Mouse (Mus musculus): ENCODE measurements around the gene Zkscan2. TPM values are rescaled to one million over a fixed set of nuclear protein-coding genes. Genes with fewer than 3 reads are reported as not detected.

Zkscan2 gene
- 10.0 and 12.8 TPM in 2 replicates for polyA plus RNA-seq (2015; fragmentation: Nextera tagmentation; extraction: Ambion mirVana)

GRCm38 (mm10) chr7:123500239-123501219 is at the start of gene Zkscan2:
Gene Zkscan2 (minus strand): TSS chr7:123500449.
- ATAC-seq: peak; percentile 96

GRCm38 (mm10) chr7:123529190-123529589 is 28.9 kb upstream of the Zkscan2 start:
- H3K9me3 ChIP-seq (ENCODE audit: control insufficient read depth, low read length): no peaks in the 10 kb centered on the region; the same call in 1 of the 2 replicates
- no peak overlapping the region for H3K4me3 ChIP-seq (replicated peaks; ENCODE audit: low read length)
- no peaks in the 10 kb centered on the region for H3K27me3 ChIP-seq (replicated peaks; ENCODE audit: control insufficient read depth, insufficient read depth, low read length)
- no peaks in the 10 kb centered on the region for H3K36me3 ChIP-seq (ENCODE audit: control insufficient read depth, insufficient read depth)
- no peak overlapping the region for H3K4me2 ChIP-seq (ENCODE audit: low read length)
- WGBS: 92% methylated on average over 3 of the region's 3 CpGs
- no peaks in the 10 kb centered on the region; the same call in 1 of the 2 replicates for H3K4me1 ChIP-seq (replicated peaks; ENCODE audit: control insufficient read depth, insufficient read depth, low read length)
- no peak overlapping the region for H3K9ac ChIP-seq (replicated peaks; ENCODE audit: low read depth, low read length)
- no peak for ATAC-seq
- H3K27ac ChIP-seq (ENCODE audit: low read length): no peak overlapping the region

More at GRCm38 (mm10) chr7:123500239-123501219, at the start of gene Zkscan2:
- no peaks in the 10 kb centered on the region for H3K27me3 ChIP-seq (replicated peaks; ENCODE audit: control insufficient read depth, insufficient read depth, low read length)
- 2% methylated on average over 68 of the region's 71 CpGs for WGBS
- H3K36me3 ChIP-seq (ENCODE audit: control insufficient read depth, insufficient read depth): no peaks in the 10 kb centered on the region
- H3K9ac ChIP-seq (replicated peaks; ENCODE audit: low read depth, low read length): peak within 1 kb of the TSS; percentile 96
- peak within 1 kb of the TSS; percentile 79 for H3K4me3 ChIP-seq (replicated peaks; ENCODE audit: low read length)
- peak within 1 kb of the TSS; percentile 93 for H3K4me2 ChIP-seq (ENCODE audit: low read length)
- H3K4me1 ChIP-seq (replicated peaks; ENCODE audit: control insufficient read depth, insufficient read depth, low read length): peaks cover 19% of the 10 kb centered on the region
- H3K9me3 ChIP-seq (ENCODE audit: control insufficient read depth, low read length): no peaks in the 10 kb centered on the region
- peak within 1 kb of the TSS; percentile 93 for H3K27ac ChIP-seq (ENCODE audit: low read length)

GRCm38 (mm10) chr7:123525761-123526160 is 25.5 kb upstream of the Zkscan2 start:
- Histone ChIP-seq H3K27me3 (replicated peaks; ENCODE audit: control insufficient read depth, insufficient read depth, low read length) (no peaks in the 10 kb centered on the region), H3K4me3 (replicated peaks; ENCODE audit: low read length) (no peak overlapping the region), H3K4me2 (ENCODE audit: low read length) (no peak overlapping the region), H3K4me1 (replicated peaks; ENCODE audit: control insufficient read depth, insufficient read depth, low read length) (no peaks in the 10 kb centered on the region; the same call in 1 of the 2 replicates), H3K9ac (replicated peaks; ENCODE audit: low read depth, low read length) (no peak overlapping the region), H3K27ac (ENCODE audit: low read length) (no peak overlapping the region), H3K9me3 (ENCODE audit: control insufficient read depth, low read length) (no peaks in the 10 kb centered on the region; the same call in 1 of the 2 replicates), H3K36me3 (ENCODE audit: control insufficient read depth, insufficient read depth) (no peaks in the 10 kb centered on the region)
- ATAC-seq: no peak
- WGBS: 82% methylated on average over 10 of the region's 10 CpGs

GRCm38 (mm10) chr7:123524218-123524861 is 24.1 kb upstream of the Zkscan2 start:
- 22% methylated on average over 8 of the region's 8 CpGs for WGBS
- Histone ChIP-seq H3K27ac (ENCODE audit: low read length) (no peak overlapping the region), H3K4me2 (ENCODE audit: low read length) (no peak overlapping the region)

GRCm38 (mm10) chr7:123507946-123508345 is 7.7 kb upstream of the Zkscan2 start:
- Histone ChIP-seq H3K4me2 (ENCODE audit: low read length) (no peak overlapping the region), H3K9me3 (ENCODE audit: control insufficient read depth, low read length) (no peaks in the 10 kb centered on the region), H3K4me1 (replicated peaks; ENCODE audit: control insufficient read depth, insufficient read depth, low read length) (no peaks in the 10 kb centered on the region), H3K27me3 (replicated peaks; ENCODE audit: control insufficient read depth, insufficient read depth, low read length) (no peaks in the 10 kb centered on the region), H3K36me3 (ENCODE audit: control insufficient read depth, insufficient read depth) (no peaks in the 10 kb centered on the region), H3K9ac (replicated peaks; ENCODE audit: low read depth, low read length) (no peak overlapping the region), H3K27ac (ENCODE audit: low read length) (no peak overlapping the region), H3K4me3 (replicated peaks; ENCODE audit: low read length) (no peak overlapping the region)
- WGBS: 42% methylated on average over 7 of the region's 7 CpGs
- no peak for ATAC-seq

More at GRCm38 (mm10) chr7:123524218-123524861, 24.1 kb upstream of the Zkscan2 start:
- H3K4me1 ChIP-seq (replicated peaks; ENCODE audit: control insufficient read depth, insufficient read depth, low read length): no peaks in the 10 kb centered on the region; the same call in 1 of the 2 replicates
- H3K4me3 ChIP-seq (replicated peaks; ENCODE audit: low read length): no peak overlapping the region
- H3K9me3 ChIP-seq (ENCODE audit: control insufficient read depth, low read length): no peaks in the 10 kb centered on the region
- ATAC-seq: peak; percentile 54
- H3K36me3 ChIP-seq (ENCODE audit: control insufficient read depth, insufficient read depth): no peaks in the 10 kb centered on the region
- no peak overlapping the region for H3K9ac ChIP-seq (replicated peaks; ENCODE audit: low read depth, low read length)
- no peaks in the 10 kb centered on the region for H3K27me3 ChIP-seq (replicated peaks; ENCODE audit: control insufficient read depth, insufficient read depth, low read length)

- 37% methylated on average over 1 of the region's 1 CpGs for WGBS
- no peaks in the 10 kb centered on the region for H3K9me3 ChIP-seq (ENCODE audit: control insufficient read depth, low read length)
Measured at GRCm38 (mm10) chr7:123503358-123503757, 3.1 kb upstream of the Zkscan2 start.

GRCm38 (mm10) chr7:123499481-123500238 is 589 bp downstream of the Zkscan2 start:
- Histone ChIP-seq H3K36me3 (ENCODE audit: control insufficient read depth, insufficient read depth) (no peaks in the 10 kb centered on the region), H3K4me2 (ENCODE audit: low read length) (peak overlapping the region; percentile 93), H3K27ac (ENCODE audit: low read length) (peak overlapping the region; percentile 93; the same call in 1 of the 2 replicates), H3K9ac (replicated peaks; ENCODE audit: low read depth, low read length) (peak overlapping the region; percentile 96), H3K4me1 (replicated peaks; ENCODE audit: control insufficient read depth, insufficient read depth, low read length) (peaks cover 19% of the 10 kb centered on the region), H3K27me3 (replicated peaks; ENCODE audit: control insufficient read depth, insufficient read depth, low read length) (no peaks in the 10 kb centered on the region), H3K4me3 (replicated peaks; ENCODE audit: low read length) (peak overlapping the region; percentile 79), H3K9me3 (ENCODE audit: control insufficient read depth, low read length) (no peaks in the 10 kb centered on the region)
- WGBS: 29% methylated on average over 19 of the region's 19 CpGs
- ATAC-seq: no peak; the same call in 1 of the 2 replicates

More at GRCm38 (mm10) chr7:123503358-123503757, 3.1 kb upstream of the Zkscan2 start:
- peaks cover 18% of the 10 kb centered on the region for H3K4me1 ChIP-seq (replicated peaks; ENCODE audit: control insufficient read depth, insufficient read depth, low read length)
- H3K4me2 ChIP-seq (ENCODE audit: low read length): no peak overlapping the region
- no peaks in the 10 kb centered on the region for H3K36me3 ChIP-seq (ENCODE audit: control insufficient read depth, insufficient read depth)
- no peaks in the 10 kb centered on the region for H3K27me3 ChIP-seq (replicated peaks; ENCODE audit: control insufficient read depth, insufficient read depth, low read length)
- no peak overlapping the region for H3K27ac ChIP-seq (ENCODE audit: low read length)
- ATAC-seq: no peak
- no peak overlapping the region for H3K4me3 ChIP-seq (replicated peaks; ENCODE audit: low read length)
- no peak overlapping the region for H3K9ac ChIP-seq (replicated peaks; ENCODE audit: low read depth, low read length)

- no peak overlapping the region for H3K27ac ChIP-seq (ENCODE audit: low read length)
- no peak for ATAC-seq
- H3K9ac ChIP-seq (replicated peaks; ENCODE audit: low read depth, low read length): no peak overlapping the region
- no peaks in the 10 kb centered on the region for H3K4me1 ChIP-seq (replicated peaks; ENCODE audit: control insufficient read depth, insufficient read depth, low read length)
- H3K4me2 ChIP-seq (ENCODE audit: low read length): no peak overlapping the region
- no peaks in the 10 kb centered on the region for H3K27me3 ChIP-seq (replicated peaks; ENCODE audit: control insufficient read depth, insufficient read depth, low read length)
- H3K4me3 ChIP-seq (replicated peaks; ENCODE audit: low read length): no peak overlapping the region
- no peaks in the 10 kb centered on the region for H3K9me3 ChIP-seq (ENCODE audit: control insufficient read depth, low read length)
- 88% methylated on average over 5 of the region's 5 CpGs for WGBS
- H3K36me3 ChIP-seq (ENCODE audit: control insufficient read depth, insufficient read depth): peaks cover 9% of the 10 kb centered on the region; the same call in 1 of the 2 replicates
Measured at GRCm38 (mm10) chr7:123487703-123488102, 12.5 kb downstream of the Zkscan2 start.

All from forebrain, embryonic 16.5 days (tissue).